Mouse (Mus musculus): Measurements from ENCODE around the gene Pou6f2.

Pou6f2 gene

DNA sequence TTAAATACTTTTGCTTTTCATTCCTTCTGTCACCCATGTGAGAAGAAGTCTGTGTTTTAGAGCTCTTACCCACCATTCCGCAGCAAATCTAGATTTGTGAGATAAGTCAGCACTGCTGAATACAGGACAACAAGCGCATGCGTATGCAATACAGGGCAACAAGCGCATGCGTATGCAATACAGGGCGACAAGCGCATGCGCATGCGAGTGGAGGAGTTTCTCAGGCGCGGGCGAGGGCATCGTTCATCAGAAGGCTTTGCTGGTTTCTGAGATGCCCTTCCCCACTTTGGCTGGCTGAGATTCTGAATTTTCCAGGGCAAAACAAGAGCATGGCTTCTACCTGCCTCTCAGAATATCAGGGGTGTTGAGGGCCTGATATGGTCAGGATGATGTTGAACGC is 186.2 kb downstream of the Pou6f2 start:
- DNase-seq = no peak

DNA sequence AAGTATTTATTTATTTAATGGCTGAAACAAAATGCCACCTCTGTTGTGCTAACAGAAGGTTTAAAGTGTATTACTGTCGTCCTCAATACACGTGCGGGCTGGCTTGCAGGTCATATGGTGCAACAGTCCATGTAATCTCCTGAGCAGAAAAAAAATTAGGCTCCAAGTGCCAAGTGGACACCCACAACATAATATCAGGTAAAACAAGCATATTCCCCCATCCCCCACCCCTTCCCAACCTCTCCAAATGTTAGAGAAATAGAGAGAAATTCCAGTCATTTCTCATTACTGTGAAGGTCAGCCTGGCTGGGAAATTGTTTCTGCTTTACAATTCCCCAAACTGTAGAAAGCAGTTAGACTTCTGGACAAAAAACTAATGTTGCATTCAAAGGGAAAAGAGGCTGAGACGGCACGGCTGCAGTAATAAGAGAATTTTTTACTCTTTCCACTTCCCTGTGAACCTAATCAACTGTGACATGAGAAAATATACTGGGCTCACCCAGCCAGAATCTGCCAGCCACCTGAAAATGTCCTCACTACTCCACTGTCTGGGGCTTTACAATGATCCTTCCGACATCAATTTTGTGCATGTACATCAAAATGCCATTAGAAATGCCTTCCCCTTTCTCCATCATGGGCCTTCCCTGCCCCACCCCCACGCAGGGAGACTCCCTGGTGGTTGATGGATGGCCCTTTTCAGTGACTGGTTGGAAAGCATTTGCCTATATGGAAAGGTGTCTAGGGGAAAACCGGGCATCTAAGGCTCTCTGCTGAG is 192.8 kb downstream of the Pou6f2 start:
- DNase-seq = no peak

DNA sequence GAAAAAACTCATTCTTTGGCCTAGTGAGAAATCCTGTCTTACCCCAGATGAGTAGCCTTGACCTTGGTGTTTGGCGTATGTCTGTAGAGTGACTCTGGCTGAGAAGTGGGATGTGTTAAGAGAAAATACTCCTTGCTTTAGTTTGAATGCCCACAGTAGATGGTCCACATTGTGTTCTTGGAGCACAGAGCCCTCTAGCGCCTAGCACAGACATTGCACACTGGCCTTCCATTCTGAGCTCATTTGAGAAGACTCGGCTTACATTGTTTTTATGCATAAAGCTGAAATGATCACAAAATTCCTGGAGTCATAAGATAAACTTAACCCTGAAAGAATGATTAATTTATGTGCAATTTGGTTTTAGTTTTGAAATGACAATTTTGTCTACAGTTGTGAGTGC is 223.5 kb downstream of the Pou6f2 start:
- no peak for DNase-seq

DNA sequence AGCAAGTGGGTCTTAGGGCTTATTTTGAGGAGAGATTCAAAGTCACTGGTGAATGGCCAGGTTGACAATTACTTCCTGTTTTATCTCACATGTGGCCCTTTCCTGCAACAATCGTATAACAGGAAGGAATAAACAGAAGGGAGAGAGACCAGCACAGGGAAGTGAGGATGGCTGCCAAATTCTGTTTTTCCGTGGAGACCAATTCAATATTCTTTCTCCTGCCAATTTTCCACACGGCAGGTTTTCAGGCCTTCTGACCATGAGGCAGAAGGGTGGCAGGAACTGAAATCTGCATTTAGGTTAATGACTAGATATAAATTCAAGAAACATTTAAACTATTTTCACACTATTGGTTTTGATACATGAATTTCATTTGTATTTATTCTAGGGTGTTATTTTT is 224.5 kb downstream of the Pou6f2 start:
- no peak for DNase-seq

DNA sequence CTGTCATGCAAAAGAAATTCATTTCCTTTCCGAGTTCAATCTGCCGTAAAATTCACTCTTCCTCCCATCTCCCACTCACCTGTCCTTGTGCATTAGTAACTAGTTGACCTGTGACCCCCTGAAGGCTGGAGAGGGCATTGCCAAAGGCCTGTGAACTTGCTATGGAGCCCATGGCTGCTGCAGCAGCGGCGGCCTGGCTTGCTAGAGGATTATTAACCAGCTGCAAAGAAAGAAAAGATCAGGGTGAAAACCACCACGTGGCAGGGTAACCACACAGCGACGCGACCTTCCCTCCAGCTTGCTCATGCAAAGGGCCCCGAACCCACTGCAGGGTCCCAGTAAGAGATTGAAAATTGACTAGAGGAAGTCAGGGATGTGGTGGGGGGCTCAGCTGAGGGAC is 225.2 kb downstream of the Pou6f2 start:
- DNase-seq = no peak

DNA sequence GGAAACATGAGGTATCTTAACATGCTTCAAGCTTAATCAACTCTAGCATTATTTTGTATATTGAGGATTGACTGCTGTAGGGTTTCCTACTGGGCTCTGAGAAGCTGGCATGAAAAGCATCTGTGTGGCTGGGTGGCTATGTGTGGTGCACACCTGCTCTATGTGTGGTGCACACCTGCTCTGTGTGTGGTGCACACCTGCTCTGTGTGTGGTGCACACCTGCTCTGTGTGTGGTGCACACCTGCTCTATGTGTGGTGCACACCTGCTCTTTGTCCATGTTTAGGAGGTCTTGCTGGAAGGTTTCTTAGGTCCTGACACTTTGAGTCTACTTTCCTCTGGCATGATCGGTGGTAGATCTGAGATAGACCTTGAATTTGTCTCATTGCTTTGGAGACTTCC is 233.3 kb downstream of the Pou6f2 start:
- DNase-seq = no peak

DNA sequence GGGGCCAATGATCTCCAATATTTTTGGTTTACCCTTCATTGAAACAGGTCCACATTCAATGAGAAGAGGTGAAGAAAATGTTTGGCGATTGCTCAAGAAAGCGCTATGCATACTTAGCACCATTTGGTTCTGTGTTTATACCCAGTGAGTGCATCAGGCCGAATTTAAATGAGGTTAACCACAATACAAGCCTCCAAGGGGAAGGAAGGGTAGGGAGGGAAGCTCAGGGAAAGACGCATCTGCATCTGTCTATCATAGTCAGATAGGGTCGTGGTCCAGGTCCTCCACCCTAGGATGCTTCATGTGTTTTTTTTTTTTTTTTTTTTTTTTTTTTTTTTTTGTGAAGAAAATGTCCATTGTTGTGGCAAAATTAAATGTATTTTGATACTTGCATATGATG is 236.9 kb downstream of the Pou6f2 start:
- no peak for DNase-seq

DNA sequence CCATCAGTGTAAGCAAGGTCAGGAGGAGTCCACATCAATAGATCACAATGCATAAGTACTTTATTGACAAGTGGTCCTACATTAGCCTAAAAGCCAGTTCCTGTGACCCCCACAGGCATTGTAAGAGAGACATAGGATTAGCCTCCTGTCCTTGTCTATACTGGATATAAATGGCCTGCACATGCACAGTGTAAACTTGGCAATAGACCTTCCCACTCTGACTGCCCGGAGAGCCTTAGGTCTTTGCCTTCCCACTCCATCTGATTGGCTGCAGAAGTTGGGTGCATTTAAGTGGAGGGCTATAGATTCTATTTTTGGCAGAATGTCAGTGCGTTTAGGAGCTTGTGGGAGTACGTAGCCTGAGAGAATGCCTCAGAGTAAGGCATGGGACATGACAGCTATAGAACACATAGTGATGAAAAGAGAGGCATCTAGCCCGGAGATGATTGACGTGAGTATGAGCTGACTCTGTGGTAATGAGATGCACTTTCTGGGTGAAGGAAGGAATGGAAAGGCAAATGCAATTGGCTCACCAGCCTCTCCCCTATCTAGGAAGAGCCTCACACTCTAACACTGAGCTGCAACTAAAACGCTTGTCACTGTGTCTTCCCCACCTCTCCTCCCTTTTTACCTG is 243.4 kb downstream of the Pou6f2 start:
- no peak for DNase-seq

DNA sequence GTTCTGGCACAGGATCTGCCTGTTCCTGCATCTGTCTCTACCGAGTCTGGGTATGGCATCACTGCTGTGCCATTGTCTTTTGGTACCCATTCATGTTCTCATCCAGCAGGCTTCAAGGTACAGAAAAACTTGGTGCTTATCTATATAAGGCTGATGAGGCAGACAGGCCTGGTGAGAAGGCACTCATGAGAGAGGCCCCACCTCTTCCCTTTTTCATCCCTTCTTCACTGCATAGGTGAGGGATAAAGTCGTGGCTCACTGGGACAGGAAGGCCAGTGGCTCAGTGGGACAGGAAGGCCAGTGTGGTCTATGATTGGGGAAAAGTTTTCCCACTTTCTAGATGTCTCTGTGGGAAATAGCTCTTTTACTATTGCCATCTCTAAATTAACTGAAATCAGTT is 263.8 kb downstream of the Pou6f2 start:
- no peak for DNase-seq

DNA sequence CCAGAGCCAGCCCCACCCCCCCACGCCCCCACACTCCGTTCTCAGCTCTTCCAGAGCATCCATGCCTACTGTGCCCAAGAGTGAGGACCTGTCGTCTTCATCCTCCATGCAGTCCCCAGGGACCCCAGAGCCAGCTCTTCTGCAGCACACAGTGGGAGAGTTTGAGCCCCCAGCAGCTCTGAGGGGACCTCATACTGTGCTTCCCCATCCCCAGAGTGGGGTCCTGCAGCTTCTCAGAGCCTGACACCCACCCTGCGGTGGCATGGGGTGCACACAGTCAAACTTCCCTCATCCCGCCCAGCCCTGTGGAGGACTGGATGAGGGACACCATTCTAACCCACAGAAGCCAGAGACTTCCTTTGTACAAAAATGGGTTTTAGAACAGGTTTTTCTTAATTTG is 264.3 kb downstream of the Pou6f2 start:
- DNase-seq = no peak

DNA sequence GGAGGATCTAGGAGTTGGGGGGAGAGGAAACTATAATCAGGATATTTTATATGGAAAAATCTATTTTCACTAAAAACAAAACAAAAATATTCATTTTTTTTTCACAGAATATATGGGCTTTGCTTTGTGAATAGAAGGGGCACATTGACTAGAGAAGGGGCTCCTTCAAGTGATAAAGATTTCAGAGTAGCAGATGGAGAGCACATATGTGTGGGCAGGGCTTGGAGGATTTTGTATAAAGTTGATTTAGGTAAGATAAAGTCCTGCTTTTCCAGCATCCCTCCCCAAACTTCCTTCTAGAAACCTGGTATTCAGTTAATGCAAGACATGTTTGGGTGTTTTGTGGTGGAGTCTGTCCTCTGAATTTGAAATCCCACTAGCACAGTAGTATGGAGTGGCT is 266.2 kb downstream of the Pou6f2 start:
- DNase-seq = no peak

DNA sequence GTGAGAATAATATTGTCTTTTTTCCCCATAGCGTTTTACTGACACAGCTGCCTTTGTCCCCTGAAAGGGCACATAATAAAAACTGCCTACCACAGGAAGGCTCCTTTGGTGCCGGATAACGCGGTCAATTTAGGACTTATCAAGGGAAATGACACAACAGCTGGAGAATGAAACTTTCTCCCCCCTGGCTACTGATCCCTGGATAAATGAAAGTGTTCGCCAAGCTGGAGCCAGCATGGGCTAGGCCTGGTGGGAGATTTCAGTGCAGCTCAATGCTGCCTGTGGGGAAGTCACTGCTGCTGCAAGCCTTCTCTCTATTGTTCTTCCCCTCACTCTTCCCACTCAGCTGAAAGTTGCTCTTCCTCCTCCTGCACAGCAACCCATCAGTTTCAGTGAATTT is 267.8 kb downstream of the Pou6f2 start:
- no peak for DNase-seq

DNA sequence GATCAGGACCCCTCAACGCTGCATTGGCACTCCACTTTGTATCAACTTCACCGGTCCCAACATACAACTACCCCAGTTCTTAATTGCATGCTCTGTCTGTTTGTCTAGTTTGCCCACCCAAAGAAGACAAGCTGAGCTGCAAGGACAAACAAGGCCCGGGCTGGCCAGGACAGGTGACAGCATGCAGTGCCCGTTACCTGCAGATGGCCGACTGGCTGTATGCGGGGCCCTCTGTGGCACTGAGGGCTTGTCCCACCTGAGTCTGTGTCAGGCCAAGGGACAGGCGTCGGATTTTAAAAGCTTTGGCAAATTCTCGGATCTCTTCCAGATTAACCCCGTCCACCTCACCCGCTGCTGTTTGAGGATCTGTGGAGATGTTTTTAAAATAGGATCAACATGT is 268.7 kb downstream of the Pou6f2 start:
- no peak for DNase-seq

DNA sequence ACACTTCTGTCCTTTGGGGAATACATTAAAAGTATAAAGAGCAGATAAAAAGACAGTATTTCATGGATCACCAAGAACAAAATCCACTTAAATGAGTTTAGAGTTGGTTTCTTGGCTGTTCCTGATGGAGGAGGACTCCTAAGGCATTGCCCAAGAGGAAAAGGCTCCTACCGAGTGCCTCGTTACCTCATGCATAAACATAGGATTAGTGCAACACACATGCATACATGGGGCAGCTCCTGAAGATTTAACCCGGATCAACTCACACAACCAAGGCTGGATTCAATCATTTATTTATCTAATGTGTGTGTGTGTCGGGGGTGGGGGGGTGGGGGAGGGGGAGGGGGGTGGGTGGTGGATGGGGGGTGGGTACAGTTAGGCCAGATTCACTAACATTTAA is 269.4 kb downstream of the Pou6f2 start:
- DNase-seq = no peak

DNA sequence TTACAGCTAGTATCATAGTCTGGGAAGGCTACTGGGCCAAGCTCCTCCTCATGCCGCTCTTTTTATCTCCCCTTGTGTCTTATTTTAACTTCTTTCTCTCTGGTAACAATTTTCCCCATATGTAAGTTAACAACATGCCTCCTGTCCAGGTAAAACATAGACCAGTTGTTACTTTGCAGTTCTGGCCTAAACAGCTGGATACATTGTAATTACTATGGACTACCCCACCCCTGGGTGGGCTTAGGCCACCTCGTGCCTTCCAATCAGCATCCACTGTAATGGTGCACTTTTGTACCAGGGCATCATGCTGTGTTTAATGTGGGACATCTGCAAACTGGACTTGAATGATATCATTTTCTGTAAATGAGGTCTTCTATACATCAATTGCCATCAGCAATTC is 271.4 kb downstream of the Pou6f2 start:
- no peak for DNase-seq

DNA sequence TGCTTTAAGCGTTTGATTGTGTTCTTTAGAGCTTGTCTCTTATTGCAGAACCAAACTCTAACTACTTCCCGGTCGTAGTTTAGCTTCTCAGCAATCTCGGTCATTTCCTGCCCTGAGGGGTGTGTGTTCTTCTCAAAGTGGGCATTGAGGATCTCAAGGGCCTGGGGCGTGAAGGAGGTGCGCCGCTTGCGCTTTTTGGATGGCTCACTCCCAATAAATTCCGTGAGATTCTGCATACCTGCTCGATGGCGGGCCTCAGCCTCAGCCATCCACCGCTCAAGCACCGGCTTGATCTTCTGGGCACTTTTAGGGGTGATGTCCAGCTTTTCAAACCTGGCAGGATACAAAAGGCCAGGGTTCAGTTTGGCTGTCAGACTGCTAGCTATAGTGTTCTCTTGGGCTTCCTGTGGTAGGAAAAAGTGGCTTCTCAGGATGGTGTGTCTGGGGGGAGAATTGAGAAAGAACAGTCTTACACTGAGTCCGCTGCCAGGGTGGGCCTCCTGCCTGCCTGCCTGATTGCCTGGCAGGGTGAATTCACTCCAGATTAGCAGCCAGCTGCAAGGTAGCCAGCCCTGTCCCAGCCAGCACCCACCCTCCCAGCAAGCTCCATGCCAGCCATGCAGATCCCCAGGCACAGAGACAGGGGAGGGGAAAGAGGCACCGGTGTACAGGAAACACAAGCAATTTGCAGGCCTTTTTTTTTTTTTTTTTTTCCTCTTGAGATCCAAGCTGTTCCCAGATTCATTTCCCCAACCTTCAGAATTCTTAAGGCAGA is 272.1 kb downstream of the Pou6f2 start:
- DNase-seq = no peak

DNA sequence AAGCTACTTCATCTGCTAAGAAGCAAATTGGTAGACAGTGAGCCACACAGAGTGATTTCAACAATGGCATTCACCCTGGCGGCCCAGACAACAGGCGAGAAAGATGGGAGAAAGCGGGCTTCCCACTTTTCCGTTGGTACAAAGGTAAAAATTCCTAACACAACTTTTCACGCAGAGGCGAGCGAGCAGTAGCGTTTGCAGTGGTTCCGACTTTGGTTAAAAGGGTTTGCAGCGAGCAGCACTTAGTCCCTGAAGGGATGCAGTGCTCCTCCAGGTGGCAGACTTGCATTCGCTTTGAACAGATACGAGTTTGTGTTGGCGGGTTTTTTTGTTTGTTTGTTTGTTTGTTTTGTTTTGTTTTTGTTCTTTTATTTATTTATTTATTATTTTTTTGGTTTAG is 273.1 kb downstream of the Pou6f2 start:
- peak; percentile 15 for DNase-seq

DNA sequence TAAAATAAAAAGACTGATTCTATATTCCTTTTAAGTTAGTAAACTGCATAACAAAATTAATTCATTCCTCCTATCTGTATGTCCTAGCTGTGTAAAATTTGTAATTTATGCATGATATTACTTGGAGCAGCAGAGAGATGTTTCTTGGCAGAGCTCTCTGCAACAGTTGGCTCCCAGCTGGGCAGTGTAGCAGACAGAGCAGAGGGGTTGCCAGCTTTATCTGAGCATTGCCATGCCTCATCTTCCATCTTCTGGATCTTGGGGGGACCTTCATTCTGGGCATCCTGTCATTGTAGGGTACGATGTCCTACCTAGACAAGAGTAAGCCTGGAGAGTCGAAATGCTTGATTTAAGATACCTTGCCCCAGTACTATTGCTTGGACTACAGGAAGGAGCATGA is 277.1 kb downstream of the Pou6f2 start:
- DNase-seq = no peak

DNA sequence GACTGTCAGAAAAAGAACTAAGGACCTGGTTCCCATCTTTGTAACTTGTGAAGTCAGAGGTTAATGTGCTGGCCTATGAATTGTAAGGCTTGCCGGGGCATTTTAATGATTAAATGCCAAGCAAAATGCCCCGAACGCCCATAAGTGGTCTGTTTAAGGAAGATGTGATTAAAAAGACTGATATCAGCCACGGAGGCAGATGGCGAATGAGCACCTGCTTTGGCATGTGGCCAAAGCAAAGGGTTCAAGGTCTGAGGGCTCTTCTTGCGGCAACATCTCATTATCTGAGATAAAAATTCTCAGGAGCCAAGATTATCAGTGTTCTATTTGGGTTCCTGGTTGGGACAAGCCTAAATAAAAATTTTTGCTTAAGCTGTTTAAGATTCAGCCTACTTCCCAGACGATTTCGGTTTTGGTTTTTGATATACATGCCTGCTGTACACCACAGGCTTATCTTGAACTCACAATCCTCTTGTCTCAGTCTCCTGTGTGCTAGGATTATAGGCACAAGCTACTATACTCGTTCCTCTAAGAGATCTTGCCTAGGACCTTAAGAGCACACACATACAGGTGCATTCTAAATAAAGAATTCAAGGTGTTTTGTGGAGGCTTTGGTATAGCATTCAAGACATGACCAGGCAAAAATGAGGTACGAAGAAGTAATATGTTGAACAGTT is 315.9 kb downstream of the Pou6f2 start:
- no peak for DNase-seq
